Mouse (Mus musculus): Measurements from ENCODE around the gene Cd2. TPM values are rescaled to one million over a fixed set of nuclear protein-coding genes. Genes with fewer than 3 reads are reported as not detected.

The Cd2 gene
- polyA plus RNA-seq, 1 experiment from 2014 or later = not detected

- 61% methylated on average over 5 of the region's 5 CpGs for WGBS (ENCODE audit: insufficient replicate concordance)
- H3K4me2 ChIP-seq = no peak overlapping the region
- H3K36me3 ChIP-seq = no peaks in the 10 kb centered on the region
- H3K27me3 ChIP-seq = no peaks in the 10 kb centered on the region
- no peak overlapping the region for H3K4me3 ChIP-seq (replicated peaks)
- H3K9ac ChIP-seq = no peak overlapping the region
- H3K27ac ChIP-seq = no peak overlapping the region
- no peak for ATAC-seq (ENCODE audit: low read depth)
- H3K4me1 ChIP-seq (replicated peaks) = no peaks in the 10 kb centered on the region
- H3K9me3 ChIP-seq (replicated peaks) = no peaks in the 10 kb centered on the region
- no peak for DNase-seq
Observed at GRCm38 (mm10) chr3:101270833-101271232, 16.9 kb downstream of the Cd2 start.

- ATAC-seq (ENCODE audit: low read depth) = no peak
- 72% methylated on average over 7 of the region's 7 CpGs for WGBS (ENCODE audit: insufficient replicate concordance)
- no peak overlapping the region for H3K4me3 ChIP-seq (replicated peaks)
Observed at GRCm38 (mm10) chr3:101268361-101268760, 19.4 kb downstream of the Cd2 start.

DNA sequence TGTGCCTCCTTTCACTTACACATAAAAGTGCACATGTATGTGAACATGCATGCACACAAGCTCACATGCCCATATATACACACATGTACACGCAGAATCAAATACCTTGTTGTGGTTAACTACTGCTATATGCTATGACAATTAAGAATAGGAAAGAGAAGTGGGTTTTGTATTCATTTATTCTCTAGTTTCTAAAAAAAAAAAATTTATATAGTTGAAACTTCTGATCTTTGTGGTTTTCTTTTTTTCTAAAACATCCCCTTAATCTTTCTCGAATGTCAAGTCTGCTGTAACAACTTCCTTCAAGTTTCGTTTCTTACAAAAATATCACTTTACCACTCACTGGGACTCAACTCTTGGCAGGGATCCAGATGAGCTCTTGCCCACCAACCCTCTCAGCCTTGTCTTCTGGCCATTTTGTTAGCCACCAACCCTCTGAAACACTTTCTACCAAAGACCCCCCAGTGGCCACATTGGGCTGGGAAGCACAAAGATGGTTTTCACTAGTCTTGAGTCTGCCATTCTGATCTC is 22.1 kb downstream of the Cd2 start:
- ATAC-seq (ENCODE audit: low read depth) = no peak
- no peak overlapping the region for H3K9ac ChIP-seq
- H3K4me2 ChIP-seq = no peak overlapping the region
- no peak overlapping the region for H3K27ac ChIP-seq
- no peak overlapping the region for H3K4me3 ChIP-seq (replicated peaks)
- H3K36me3 ChIP-seq = no peaks in the 10 kb centered on the region
- H3K4me1 ChIP-seq (replicated peaks) = no peaks in the 10 kb centered on the region
- WGBS (ENCODE audit: insufficient replicate concordance) = 52% methylated on average over 3 of the region's 3 CpGs
- DNase-seq = no peak
- H3K9me3 ChIP-seq (replicated peaks) = no peaks in the 10 kb centered on the region
- no peaks in the 10 kb centered on the region for H3K27me3 ChIP-seq

More at GRCm38 (mm10) chr3:101268361-101268760, 19.4 kb downstream of the Cd2 start:
- no peaks in the 10 kb centered on the region for H3K4me1 ChIP-seq (replicated peaks)
- no peak overlapping the region for H3K4me2 ChIP-seq
- no peak overlapping the region for H3K9ac ChIP-seq
- H3K27me3 ChIP-seq = no peaks in the 10 kb centered on the region
- DNase-seq = no peak
- no peaks in the 10 kb centered on the region for H3K9me3 ChIP-seq (replicated peaks)
- no peak overlapping the region for H3K27ac ChIP-seq
- no peaks in the 10 kb centered on the region for H3K36me3 ChIP-seq

- no peak overlapping the region for H3K27ac ChIP-seq
- no peak overlapping the region for H3K4me2 ChIP-seq
- H3K36me3 ChIP-seq = no peaks in the 10 kb centered on the region
- no peaks in the 10 kb centered on the region for H3K9me3 ChIP-seq (replicated peaks)
- no peak for ATAC-seq (ENCODE audit: low read depth)
- H3K4me3 ChIP-seq (replicated peaks) = no peak overlapping the region
- no peak for DNase-seq
- H3K4me1 ChIP-seq (replicated peaks) = no peaks in the 10 kb centered on the region
- WGBS (ENCODE audit: insufficient replicate concordance) = 28% methylated on average over 2 of the region's 2 CpGs
- no peaks in the 10 kb centered on the region for H3K27me3 ChIP-seq
- no peak overlapping the region for H3K9ac ChIP-seq
Observed at GRCm38 (mm10) chr3:101258976-101259375, 28.8 kb downstream of the Cd2 start.

GRCm38 (mm10) chr3:101256090-101256489 is 31.6 kb downstream of the Cd2 start:
- H3K9ac ChIP-seq = no peak overlapping the region
- ATAC-seq (ENCODE audit: low read depth) (no peak), DNase-seq (no peak)
- WGBS (ENCODE audit: insufficient replicate concordance) = 72% methylated on average over 8 of the region's 8 CpGs
- H3K4me3 ChIP-seq (replicated peaks) = no peak overlapping the region
- no peak overlapping the region for H3K27ac ChIP-seq
- H3K36me3 ChIP-seq = no peaks in the 10 kb centered on the region
- H3K9me3 ChIP-seq (replicated peaks) = no peaks in the 10 kb centered on the region
- no peaks in the 10 kb centered on the region for H3K27me3 ChIP-seq
- no peaks in the 10 kb centered on the region for H3K4me1 ChIP-seq (replicated peaks)
- no peak overlapping the region for H3K4me2 ChIP-seq

DNA sequence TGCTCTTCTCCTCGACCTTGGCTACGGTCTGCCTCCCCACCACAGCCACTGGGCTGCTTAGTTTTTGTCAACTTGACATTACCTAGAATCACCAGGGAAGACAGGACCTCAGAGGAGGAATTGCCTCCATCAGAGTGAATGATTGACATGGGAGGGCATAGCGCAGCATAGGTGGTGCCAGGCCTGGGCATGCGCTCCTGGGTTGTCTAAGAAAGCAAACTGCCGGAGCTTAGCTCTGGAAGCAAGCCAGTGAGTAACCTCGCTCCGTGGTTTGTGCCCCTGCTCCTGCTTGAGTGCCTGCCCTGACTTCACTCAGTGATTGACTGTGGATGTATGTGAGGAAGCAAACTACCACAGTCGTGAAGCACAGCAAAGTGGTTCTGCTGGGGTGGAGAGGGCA is 35.6 kb downstream of the Cd2 start:
- no peak for DNase-seq
- no peaks in the 10 kb centered on the region for H3K36me3 ChIP-seq
- H3K9me3 ChIP-seq (replicated peaks) = no peaks in the 10 kb centered on the region
- H3K27ac ChIP-seq = no peak overlapping the region
- no peak overlapping the region for H3K9ac ChIP-seq
- H3K4me2 ChIP-seq = no peak overlapping the region
- no peaks in the 10 kb centered on the region for H3K27me3 ChIP-seq
- 70% methylated on average over 8 of the region's 8 CpGs for WGBS (ENCODE audit: insufficient replicate concordance)
- no peaks in the 10 kb centered on the region for H3K4me1 ChIP-seq (replicated peaks)
- H3K4me3 ChIP-seq (replicated peaks) = no peak overlapping the region
- ATAC-seq (ENCODE audit: low read depth) = no peak

DNA sequence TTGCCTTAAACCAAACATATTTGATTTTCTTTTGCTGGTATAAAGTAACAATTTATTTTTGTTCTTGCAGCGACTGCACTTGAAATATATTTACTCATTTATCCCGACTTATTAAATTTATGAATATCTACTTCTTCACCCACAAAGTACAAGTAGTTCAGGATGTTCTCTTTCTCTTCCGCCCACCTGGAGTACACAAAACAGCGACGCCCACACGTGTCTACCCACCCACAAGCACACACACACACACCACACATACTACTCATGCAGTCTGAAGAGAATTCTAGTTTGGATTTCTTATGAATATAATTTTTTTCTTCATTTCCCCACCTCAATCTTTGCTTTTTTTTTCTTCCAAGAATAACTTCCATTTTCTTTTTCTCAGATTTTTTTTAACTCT is 37.9 kb downstream of the Cd2 start:
- no peaks in the 10 kb centered on the region for H3K9me3 ChIP-seq (replicated peaks)
- WGBS (ENCODE audit: insufficient replicate concordance) = 66% methylated on average over 6 of the region's 6 CpGs
- no peak overlapping the region for H3K4me2 ChIP-seq
- H3K36me3 ChIP-seq = no peaks in the 10 kb centered on the region
- no peak for ATAC-seq (ENCODE audit: low read depth)
- no peaks in the 10 kb centered on the region for H3K27me3 ChIP-seq
- no peak for DNase-seq
- H3K4me1 ChIP-seq (replicated peaks) = no peaks in the 10 kb centered on the region
- no peak overlapping the region for H3K27ac ChIP-seq
- no peak overlapping the region for H3K9ac ChIP-seq
- H3K4me3 ChIP-seq (replicated peaks) = no peak overlapping the region

DNA sequence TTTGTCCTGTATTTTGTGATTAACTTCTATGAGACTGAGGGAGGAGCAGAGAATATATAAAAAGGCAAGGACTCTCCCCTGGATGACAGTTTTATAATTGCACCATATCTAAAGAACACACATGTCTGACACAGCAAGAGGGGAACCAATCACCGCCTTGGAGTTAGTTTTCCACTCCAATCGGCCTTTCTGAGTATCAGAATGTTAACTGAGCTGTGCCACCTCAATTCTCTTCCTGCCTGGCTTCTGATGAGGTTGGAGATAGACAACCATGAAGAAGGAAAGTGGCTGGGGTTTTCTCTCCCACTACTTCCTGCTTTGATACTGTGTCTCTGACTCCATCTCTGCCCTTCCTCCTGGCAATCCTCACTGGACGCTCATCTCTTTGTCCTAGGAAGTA is 42.5 kb downstream of the Cd2 start:
- Histone ChIP-seq H3K4me2 (no peak overlapping the region), H3K4me1 (replicated peaks) (no peaks in the 10 kb centered on the region)
- ATAC-seq (ENCODE audit: low read depth) = no peak

DNA sequence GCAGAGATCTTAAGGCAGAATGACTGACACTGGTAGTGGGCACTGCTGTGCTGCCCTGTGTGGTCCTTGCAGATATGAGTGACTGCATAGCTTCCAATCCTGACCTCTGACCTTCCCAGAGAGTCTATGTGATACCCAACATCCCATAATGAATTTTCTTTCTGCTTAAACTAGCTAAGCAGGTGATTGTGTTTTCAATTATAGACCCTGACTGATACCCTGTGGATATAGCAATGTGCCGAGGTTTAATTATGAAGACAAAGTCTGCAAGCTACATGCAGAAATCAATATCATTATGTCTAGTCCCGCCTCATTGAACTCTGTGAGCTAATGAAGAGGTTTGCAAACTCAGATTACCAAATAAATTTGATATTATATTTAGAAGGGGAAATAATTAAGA is 44.7 kb downstream of the Cd2 start:
- no peak for DNase-seq
- no peak for ATAC-seq (ENCODE audit: low read depth)
- H3K9me3 ChIP-seq (replicated peaks) = no peaks in the 10 kb centered on the region

More for the DNA sequence above, 42.5 kb downstream of the Cd2 start:
- Histone ChIP-seq H3K9ac (no peak overlapping the region), H3K27ac (no peak overlapping the region), H3K36me3 (no peaks in the 10 kb centered on the region), H3K4me3 (replicated peaks) (no peak overlapping the region), H3K27me3 (no peaks in the 10 kb centered on the region), H3K9me3 (replicated peaks) (no peaks in the 10 kb centered on the region)
- WGBS (ENCODE audit: insufficient replicate concordance) = 46% methylated on average over 3 of the region's 3 CpGs
- no peak for DNase-seq

DNA sequence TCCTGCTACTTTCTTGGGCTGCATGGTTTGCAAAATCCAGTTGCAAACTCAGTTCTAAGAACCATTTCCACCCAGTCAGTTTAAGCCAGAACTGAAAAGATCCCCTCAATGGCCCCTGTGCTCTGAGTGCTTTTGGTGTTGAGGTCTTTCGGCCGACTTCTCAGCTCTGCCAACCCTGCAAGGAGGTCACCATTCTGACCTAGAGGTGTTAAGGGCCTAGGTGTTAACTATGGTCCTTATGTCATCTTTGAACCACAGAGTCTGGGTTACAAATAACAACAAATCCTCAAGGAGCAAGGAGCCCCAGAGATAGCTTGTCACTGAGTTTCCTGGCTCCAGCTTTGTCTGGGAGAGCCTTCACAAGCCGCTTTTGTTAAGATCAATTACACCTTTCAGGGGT is 45.9 kb downstream of the Cd2 start:
- H3K4me1 ChIP-seq (replicated peaks) = no peaks in the 10 kb centered on the region
- no peak overlapping the region for H3K4me3 ChIP-seq (replicated peaks)
- WGBS (ENCODE audit: insufficient replicate concordance) = 57% methylated on average over 3 of the region's 3 CpGs
- ATAC-seq (ENCODE audit: low read depth) (no peak), DNase-seq (no peak)
- no peak overlapping the region for H3K27ac ChIP-seq
- no peaks in the 10 kb centered on the region for H3K27me3 ChIP-seq
- H3K4me2 ChIP-seq = no peak overlapping the region
- H3K9ac ChIP-seq = no peak overlapping the region
- H3K36me3 ChIP-seq = no peaks in the 10 kb centered on the region
- no peaks in the 10 kb centered on the region for H3K9me3 ChIP-seq (replicated peaks)

More for the DNA sequence above, 44.7 kb downstream of the Cd2 start:
- no peak overlapping the region for H3K27ac ChIP-seq
- no peaks in the 10 kb centered on the region for H3K4me1 ChIP-seq (replicated peaks)
- H3K9ac ChIP-seq = no peak overlapping the region
- H3K4me3 ChIP-seq (replicated peaks) = no peak overlapping the region
- no peaks in the 10 kb centered on the region for H3K27me3 ChIP-seq
- WGBS (ENCODE audit: insufficient replicate concordance) = 60% methylated on average over 2 of the region's 2 CpGs
- no peak overlapping the region for H3K4me2 ChIP-seq
- H3K36me3 ChIP-seq = no peaks in the 10 kb centered on the region

GRCm38 (mm10) chr3:101240859-101241258 is 46.9 kb downstream of the Cd2 start:
- H3K4me1 ChIP-seq (replicated peaks) = no peaks in the 10 kb centered on the region
- WGBS (ENCODE audit: insufficient replicate concordance) = 79% methylated on average over 9 of the region's 9 CpGs
- ATAC-seq (ENCODE audit: low read depth) = no peak

GRCm38 (mm10) chr3:101239236-101239635 is 48.5 kb downstream of the Cd2 start:
- H3K4me2 ChIP-seq = no peak overlapping the region
- H3K36me3 ChIP-seq = no peaks in the 10 kb centered on the region
- H3K4me3 ChIP-seq (replicated peaks) = no peak overlapping the region
- H3K4me1 ChIP-seq (replicated peaks) = no peaks in the 10 kb centered on the region
- DNase-seq (no peak), ATAC-seq (ENCODE audit: low read depth) (no peak)
- 66% methylated on average over 4 of the region's 4 CpGs for WGBS (ENCODE audit: insufficient replicate concordance)
- no peaks in the 10 kb centered on the region for H3K27me3 ChIP-seq
- no peak overlapping the region for H3K27ac ChIP-seq
- H3K9me3 ChIP-seq (replicated peaks) = no peaks in the 10 kb centered on the region
- no peak overlapping the region for H3K9ac ChIP-seq

More at GRCm38 (mm10) chr3:101240859-101241258, 46.9 kb downstream of the Cd2 start:
- DNase-seq = no peak
- Histone ChIP-seq H3K36me3 (no peaks in the 10 kb centered on the region), H3K9ac (no peak overlapping the region), H3K4me3 (replicated peaks) (no peak overlapping the region), H3K27ac (no peak overlapping the region), H3K4me2 (no peak overlapping the region), H3K27me3 (no peaks in the 10 kb centered on the region), H3K9me3 (replicated peaks) (no peaks in the 10 kb centered on the region)

All from liver, embryonic 13.5 days (tissue).